Mouse (Mus musculus) neural tube, embryonic 15.5 days (tissue): Measurements from ENCODE around the gene Plxna4. TPM values are rescaled to one million over a fixed set of nuclear protein-coding genes. Genes with fewer than 3 reads are reported as not detected.

ENCODE experiments used
- ATAC-seq: fragments of 200-750 bp; cut with Nextera tagmentation; 2 replicates; pipeline ENCODE4 v1.8.0; 2017; ENCODE audit warnings: mild to moderate bottlenecking, moderate TSS enrichment, moderate library complexity; ENCODE audit not compliant: low FRiP score
- H3K27ac ChIP-seq: fragments of 300-500 bp; sonication (generic); replicated peaks from 2 replicates; pipeline ENCODE4 v1.5.1; 2015; ENCODE audit warnings: mild to moderate bottlenecking, inconsistent platforms
- H3K27me3 ChIP-seq: fragments of 300-500 bp; sonication (generic); replicated peaks from 2 replicates; pipeline ENCODE4 v1.6.1; 2015; ENCODE audit warnings: inconsistent platforms
- H3K36me3 ChIP-seq: fragments of 300-500 bp; sonication (generic); 2 replicates; pipeline ENCODE4 v1.6.1; 2015; ENCODE audit warnings: inconsistent platforms
- H3K4me1 ChIP-seq: fragments of 300-500 bp; sonication (generic); 2 replicates; pipeline ENCODE4 v1.6.1; 2015; ENCODE audit warnings: inconsistent platforms
- H3K4me2 ChIP-seq: fragments of 300-500 bp; sonication (generic); 2 replicates; pipeline ENCODE4 v1.6.1; 2015; ENCODE audit warnings: inconsistent platforms, mild to moderate bottlenecking, moderate library complexity
- H3K4me3 ChIP-seq: fragments of 300-500 bp; sonication (generic); replicated peaks from 2 replicates; pipeline ENCODE4 v1.5.1; 2015; ENCODE audit warnings: mild to moderate bottlenecking, inconsistent platforms
- H3K9ac ChIP-seq: fragments of 300-500 bp; sonication (generic); replicated peaks from 2 replicates; pipeline ENCODE4 v1.6.1; 2015; ENCODE audit warnings: mild to moderate bottlenecking, inconsistent platforms
- H3K9me3 ChIP-seq: fragments of 300-500 bp; sonication (generic); replicated peaks from 2 replicates; pipeline ENCODE4 v1.6.1; 2016; ENCODE audit warnings: inconsistent platforms
- WGBS: fragments of 180-500 bp; shearing (Covaris S2); methylation state at CpG from one replicate; pipeline ENCODE4 v1.1.7; 2015; ENCODE audit warnings: mixed read lengths; 5-methylcytosine and 5-hydroxymethylcytosine counted together
- polyA plus RNA-seq: library from polyadenylated mRNA; unstranded; fragments of >200 nt; fragmentation: Nextera tagmentation; extraction: Ambion mirVana; gene quantifications from 2 replicates; pipeline ENCODE4 v1.2.1, GENCODE M21; 2015

Gene Plxna4
- 12.0 and 14.9 TPM in 2 replicates for polyA plus RNA-seq

DNA sequence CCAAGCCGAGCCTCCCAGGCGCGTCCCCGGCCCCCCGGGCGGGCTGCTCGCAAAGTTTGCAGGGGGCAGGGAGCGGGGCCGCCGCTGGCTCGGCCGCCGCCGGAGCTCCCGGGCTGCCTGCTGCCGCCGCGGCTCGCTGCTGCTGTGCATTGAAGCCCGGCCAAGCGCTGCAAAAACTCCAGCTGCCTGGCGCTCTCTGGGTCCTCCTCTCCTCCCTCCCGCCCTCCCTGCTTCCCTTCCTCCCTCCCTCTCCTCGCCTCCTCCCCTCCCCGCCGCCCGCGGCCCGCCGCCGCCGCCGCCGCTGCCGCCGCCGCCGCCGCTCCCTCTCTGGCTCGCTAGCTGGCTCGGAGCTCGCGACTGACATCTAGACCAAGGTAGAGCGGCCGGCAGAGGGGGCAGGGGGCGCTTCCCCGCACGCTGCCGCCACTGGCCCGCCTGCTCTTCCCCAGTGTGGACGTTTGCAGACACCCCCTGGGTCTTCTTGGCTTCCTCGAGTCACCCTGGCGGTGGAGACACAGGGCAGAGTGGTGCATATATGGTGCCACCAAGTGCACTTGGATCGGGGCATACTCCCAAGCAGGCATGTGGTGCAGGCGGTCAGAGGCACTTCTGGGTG lies at the start of gene Plxna4:
TSS of gene Plxna4 (minus strand) at position 137 of the 616 bp plus-strand sequence.
- no peaks in the 10 kb centered on the region for H3K9me3 ChIP-seq
- under 1% methylated on average over 39 of the region's 55 CpGs for WGBS
- peaks cover 42% of the 10 kb centered on the region for H3K4me1 ChIP-seq
- H3K4me2 ChIP-seq = peak within 1 kb of the TSS; percentile 77
- ATAC-seq = peak; percentile 67
- H3K27ac ChIP-seq = peak within 1 kb of the TSS; percentile 91
- H3K36me3 ChIP-seq = no peaks in the 10 kb centered on the region
- peak within 1 kb of the TSS; percentile 70 for H3K4me3 ChIP-seq
- H3K9ac ChIP-seq = peak within 1 kb of the TSS; percentile 84
- H3K27me3 ChIP-seq = peaks cover 9% of the 10 kb centered on the region

DNA sequence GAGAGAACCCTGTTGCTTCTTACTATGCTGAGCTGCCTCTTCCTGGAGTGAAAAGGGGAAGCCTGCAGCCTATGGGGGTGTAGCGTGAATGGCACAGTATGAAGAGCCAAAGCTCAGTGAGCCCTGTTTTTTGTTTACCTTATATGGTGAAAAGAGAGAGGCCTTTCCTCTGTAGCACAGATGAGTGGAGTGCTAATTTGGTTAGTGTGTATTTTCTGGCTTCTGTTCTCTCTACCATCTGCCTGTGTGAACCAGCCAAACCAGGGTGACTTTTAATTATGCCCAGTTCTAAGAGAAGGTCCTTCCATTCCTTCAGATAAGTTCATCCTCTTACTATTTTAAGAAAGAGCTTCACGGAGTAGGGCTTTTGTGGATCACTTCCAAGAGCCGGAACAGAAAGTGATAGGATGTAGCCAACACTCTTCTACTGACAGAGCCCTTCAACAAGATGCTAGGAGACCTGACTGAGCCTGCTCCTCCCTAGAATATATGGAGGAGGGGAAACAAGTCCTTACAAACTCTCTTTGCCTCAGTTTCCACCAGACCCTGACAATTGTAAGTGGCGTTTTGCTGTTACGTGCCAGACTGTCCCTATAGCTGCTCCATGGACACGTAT lies 49.7 kb upstream of the Plxna4 start:
- 90% methylated on average over 6 of the region's 6 CpGs for WGBS
- Histone ChIP-seq H3K27ac (no peak overlapping the region), H3K4me2 (no peak overlapping the region), H3K9ac (no peak overlapping the region), H3K4me3 (no peak overlapping the region), H3K4me1 (no peaks in the 10 kb centered on the region), H3K9me3 (no peaks in the 10 kb centered on the region), H3K36me3 (no peaks in the 10 kb centered on the region), H3K27me3 (no peaks in the 10 kb centered on the region)
- ATAC-seq = no peak

DNA sequence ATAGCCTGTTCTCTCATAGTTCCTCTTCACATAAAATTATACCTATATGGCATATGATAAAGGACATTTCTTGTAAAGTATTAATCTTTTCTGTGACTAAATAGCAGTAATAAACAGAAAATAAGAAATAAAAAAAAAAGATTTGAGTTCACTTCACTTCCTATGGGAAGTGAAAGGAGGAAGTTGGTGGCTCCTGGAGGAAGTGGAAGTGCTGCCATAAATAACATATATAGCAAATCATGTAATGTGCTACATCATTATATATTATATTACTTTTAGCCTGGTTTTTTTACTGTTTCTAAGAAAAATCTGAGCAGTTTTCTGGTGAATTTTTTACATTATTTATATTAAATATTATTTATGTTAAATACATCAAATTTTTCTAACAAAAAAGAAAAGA lies 22.7 kb upstream of the Plxna4 start:
- H3K4me3 ChIP-seq = no peak overlapping the region
- H3K27me3 ChIP-seq = no peaks in the 10 kb centered on the region
- no peaks in the 10 kb centered on the region for H3K4me1 ChIP-seq
- no peak overlapping the region for H3K9ac ChIP-seq
- no peaks in the 10 kb centered on the region for H3K9me3 ChIP-seq
- H3K36me3 ChIP-seq = no peaks in the 10 kb centered on the region
- H3K27ac ChIP-seq = no peak overlapping the region
- no peak overlapping the region for H3K4me2 ChIP-seq
- no peak for ATAC-seq

DNA sequence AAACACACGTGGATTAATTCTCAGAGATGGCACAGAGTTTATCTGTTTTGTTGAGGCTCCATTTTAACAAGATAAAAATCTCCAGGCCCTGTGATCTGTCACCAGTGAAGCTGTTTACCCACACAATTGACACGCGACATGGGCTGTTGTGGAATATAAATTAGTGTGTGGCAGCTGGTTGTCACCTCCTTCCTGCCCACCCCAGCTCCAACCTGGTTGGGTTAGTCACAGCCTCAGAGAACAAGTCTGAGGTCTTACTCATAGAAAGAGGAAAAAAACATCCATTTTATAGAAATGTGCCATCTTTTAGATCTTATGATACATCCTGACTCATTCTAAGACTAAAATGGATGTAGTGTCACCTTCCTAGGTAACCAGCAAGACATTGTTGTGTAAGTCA lies 18.8 kb upstream of the Plxna4 start:
- Histone ChIP-seq H3K4me2 (no peak overlapping the region), H3K4me3 (no peak overlapping the region), H3K9me3 (no peaks in the 10 kb centered on the region), H3K27me3 (no peaks in the 10 kb centered on the region), H3K9ac (no peak overlapping the region), H3K27ac (no peak overlapping the region), H3K4me1 (no peaks in the 10 kb centered on the region), H3K36me3 (no peaks in the 10 kb centered on the region)
- ATAC-seq = no peak
- 69% methylated on average over 3 of the region's 3 CpGs for WGBS

DNA sequence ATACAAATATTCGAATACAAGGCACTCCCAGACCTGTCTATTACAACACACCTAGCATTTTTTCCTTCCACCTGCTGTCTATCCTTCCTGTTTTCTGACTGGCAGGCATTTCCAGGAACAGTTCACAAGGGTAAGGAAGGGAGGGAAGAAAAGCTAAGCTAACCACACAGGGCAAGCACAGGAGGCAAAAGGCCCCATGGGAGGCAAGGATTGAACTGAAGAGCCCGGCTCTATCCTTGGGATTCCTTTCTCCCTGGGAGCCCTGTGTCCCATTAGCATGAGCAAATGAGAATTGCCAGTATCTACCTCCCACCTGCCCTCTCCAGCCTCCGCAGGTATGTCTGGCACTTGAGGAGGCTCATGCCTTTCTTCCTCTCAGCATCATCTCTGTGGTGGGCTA lies 17.6 kb upstream of the Plxna4 start:
- no peak for ATAC-seq
- Histone ChIP-seq H3K9me3 (no peaks in the 10 kb centered on the region), H3K9ac (no peak overlapping the region), H3K4me1 (no peaks in the 10 kb centered on the region), H3K4me3 (no peak overlapping the region), H3K27ac (no peak overlapping the region), H3K27me3 (no peaks in the 10 kb centered on the region), H3K4me2 (no peak overlapping the region), H3K36me3 (no peaks in the 10 kb centered on the region)
- WGBS = 43% methylated on average over 3 of the region's 3 CpGs

DNA sequence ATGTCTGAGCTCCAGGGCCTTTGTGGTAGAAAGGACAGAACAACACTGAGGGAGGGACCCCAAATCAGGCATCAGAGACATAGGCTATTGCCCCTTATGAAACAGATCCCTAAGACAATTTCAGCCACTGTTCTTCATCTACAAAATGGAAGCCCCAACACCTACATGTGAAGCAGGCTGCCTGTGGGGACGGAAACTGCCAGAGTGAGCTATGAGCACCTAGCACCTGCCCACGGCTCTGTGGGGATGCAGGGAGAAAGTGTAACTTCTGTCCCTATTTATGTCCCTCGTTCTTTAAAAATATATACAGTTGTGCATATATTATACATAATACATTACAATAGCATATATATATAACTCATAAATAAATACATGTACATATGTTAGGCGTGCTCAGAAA lies 16.9 kb upstream of the Plxna4 start:
- Histone ChIP-seq H3K9me3 (no peaks in the 10 kb centered on the region), H3K4me1 (no peaks in the 10 kb centered on the region), H3K4me2 (no peak overlapping the region), H3K27ac (no peak overlapping the region), H3K27me3 (no peaks in the 10 kb centered on the region), H3K4me3 (no peak overlapping the region), H3K9ac (no peak overlapping the region), H3K36me3 (no peaks in the 10 kb centered on the region)
- 90% methylated on average over 4 of the region's 4 CpGs for WGBS
- no peak for ATAC-seq

DNA sequence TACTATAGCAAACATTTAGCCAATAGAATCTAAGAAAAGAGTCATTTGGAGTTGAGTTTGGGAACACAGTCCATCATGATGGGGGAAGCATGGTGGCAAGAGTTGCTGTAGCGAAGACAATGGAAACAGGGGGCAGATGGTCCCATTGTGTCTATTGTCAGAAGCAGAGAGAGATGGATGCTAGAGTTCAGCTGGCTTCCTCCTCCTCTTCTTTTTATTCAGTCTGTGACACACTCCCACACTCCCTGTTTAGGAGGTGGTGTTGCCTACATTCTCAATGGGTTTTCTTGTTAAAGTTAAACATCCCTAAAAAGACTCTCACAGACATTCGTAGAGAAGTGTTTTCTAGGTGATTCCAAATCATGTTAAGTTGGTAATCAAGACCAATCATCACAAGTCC lies 14.1 kb upstream of the Plxna4 start:
- WGBS = 68% methylated on average over 2 of the region's 2 CpGs
- Histone ChIP-seq H3K27me3 (no peaks in the 10 kb centered on the region), H3K4me2 (no peak overlapping the region), H3K4me3 (no peak overlapping the region), H3K9ac (no peak overlapping the region), H3K9me3 (no peaks in the 10 kb centered on the region), H3K36me3 (no peaks in the 10 kb centered on the region), H3K27ac (no peak overlapping the region), H3K4me1 (no peaks in the 10 kb centered on the region)
- ATAC-seq = no peak

DNA sequence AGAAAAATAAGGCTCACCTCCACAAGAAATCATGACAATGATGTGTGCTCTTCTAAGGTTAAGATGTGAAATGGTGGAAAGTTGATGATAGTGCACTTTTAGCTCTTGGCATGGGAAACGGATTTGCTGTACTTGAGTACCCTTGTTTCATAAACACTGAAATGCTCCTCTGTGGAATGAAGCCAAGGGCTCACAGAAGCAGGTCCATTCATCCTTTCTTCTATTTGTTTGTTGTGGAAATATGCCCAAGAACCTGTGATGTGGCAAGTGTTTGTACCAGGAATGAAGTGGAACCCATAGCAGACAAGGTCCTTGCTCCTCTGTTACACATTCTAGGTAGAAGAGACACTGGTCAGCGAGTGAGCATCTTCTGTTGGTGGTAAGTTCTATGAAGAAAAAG lies 13.3 kb upstream of the Plxna4 start:
- no peak overlapping the region for H3K27ac ChIP-seq
- 68% methylated on average over 2 of the region's 2 CpGs for WGBS

DNA sequence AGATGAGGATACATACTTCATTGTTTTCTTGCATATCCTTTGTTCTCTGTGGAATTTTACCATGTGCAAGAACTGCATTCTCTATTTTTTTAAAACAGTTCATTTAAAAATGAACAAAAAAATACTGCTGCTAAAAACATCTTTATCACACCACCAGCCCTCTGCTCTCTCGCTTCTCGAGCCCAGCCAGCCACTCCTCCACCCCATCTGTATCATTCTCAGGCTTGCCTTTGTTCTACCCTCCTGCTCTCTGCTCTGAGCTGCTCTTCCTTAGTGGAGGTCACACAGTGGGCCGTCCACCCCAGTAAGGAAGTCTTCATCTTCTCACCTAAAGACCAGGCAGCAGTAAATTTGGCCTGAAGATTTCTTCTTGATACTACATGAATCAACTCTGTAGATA lies 7.6 kb upstream of the Plxna4 start:
- peaks cover 9% of the 10 kb centered on the region for H3K27me3 ChIP-seq
- no peak overlapping the region for H3K4me3 ChIP-seq
- ATAC-seq = no peak
- H3K27ac ChIP-seq = no peak overlapping the region
- H3K9me3 ChIP-seq = no peaks in the 10 kb centered on the region
- H3K36me3 ChIP-seq = no peaks in the 10 kb centered on the region
- no peaks in the 10 kb centered on the region; the same call in 1 of the 2 replicates for H3K4me1 ChIP-seq
- H3K4me2 ChIP-seq = no peak overlapping the region
- WGBS = 49% methylated on average over 3 of the region's 3 CpGs
- no peak overlapping the region for H3K9ac ChIP-seq

More for the DNA sequence above, 13.3 kb upstream of the Plxna4 start:
- Histone ChIP-seq H3K4me3 (no peak overlapping the region), H3K9ac (no peak overlapping the region), H3K27me3 (no peaks in the 10 kb centered on the region), H3K36me3 (no peaks in the 10 kb centered on the region), H3K9me3 (no peaks in the 10 kb centered on the region), H3K4me2 (no peak overlapping the region), H3K4me1 (no peaks in the 10 kb centered on the region)
- no peak for ATAC-seq

DNA sequence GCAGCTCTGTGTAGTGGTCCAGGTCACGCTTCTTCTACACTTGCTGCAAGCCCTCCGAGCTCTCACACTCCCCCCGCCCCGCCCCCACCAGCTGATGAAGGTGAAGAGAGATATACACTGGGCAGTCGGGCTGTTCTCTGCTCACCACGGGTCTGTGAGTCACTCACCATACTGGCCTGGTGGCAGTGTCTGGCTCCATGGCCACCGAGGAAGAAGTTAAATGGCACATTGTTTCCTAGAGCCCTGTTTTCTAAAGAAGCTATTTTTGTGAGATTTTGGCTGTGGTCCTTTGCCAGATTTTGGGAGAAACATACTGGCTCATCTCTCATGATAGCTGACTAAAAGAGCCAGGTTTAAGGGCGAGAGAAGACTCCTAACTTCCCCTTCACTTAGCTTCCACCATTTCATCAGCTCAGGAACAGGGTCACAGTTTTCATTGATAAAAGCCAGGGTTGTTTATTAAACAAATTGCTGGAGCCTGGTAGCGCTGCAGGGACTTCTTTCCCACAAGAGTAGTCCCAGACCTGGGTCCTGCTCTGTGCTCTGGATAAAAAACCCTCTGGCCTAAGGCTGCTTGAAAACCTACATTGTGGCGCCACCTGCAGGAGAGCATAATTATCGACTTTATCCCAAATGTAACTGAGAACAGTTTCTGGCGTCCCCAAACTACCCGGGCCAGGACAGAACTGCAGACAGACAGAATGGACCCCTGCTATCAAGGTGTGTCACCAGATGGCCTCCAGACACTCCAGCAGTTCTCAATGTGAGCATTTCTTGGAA lies 3.2 kb upstream of the Plxna4 start:
- Histone ChIP-seq H3K4me2 (no peak overlapping the region), H3K27me3 (peaks cover 9% of the 10 kb centered on the region), H3K9ac (no peak overlapping the region), H3K4me1 (peaks cover 14% of the 10 kb centered on the region), H3K27ac (no peak overlapping the region), H3K36me3 (no peaks in the 10 kb centered on the region), H3K9me3 (no peaks in the 10 kb centered on the region), H3K4me3 (no peak overlapping the region)
- ATAC-seq = no peak
- 37% methylated on average over 13 of the region's 13 CpGs for WGBS

DNA sequence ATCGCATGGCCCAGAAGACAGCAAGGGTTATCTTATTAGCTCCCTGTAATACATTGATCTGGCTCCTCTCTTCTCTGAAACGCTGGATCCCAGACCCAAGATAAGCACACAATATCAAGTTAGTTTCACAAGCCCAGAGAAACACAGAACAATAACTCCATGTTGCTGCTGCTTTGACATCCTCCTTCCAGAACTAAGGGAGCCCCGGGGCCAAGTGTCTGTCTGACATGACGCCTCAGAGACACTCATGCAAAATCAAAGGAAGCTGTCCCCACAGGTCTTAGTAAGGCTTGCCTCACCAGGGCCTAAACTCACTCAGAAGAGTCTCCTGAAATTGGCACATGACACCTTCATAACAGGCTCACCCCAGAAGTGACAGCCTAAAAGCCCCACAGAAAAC lies 1.6 kb upstream of the Plxna4 start:
- WGBS = 78% methylated on average over 4 of the region's 4 CpGs
- H3K27ac ChIP-seq = no peak overlapping the region

More for the DNA sequence above, 1.6 kb upstream of the Plxna4 start:
- no peak overlapping the region for H3K4me2 ChIP-seq
- no peaks in the 10 kb centered on the region for H3K36me3 ChIP-seq
- H3K9me3 ChIP-seq = no peaks in the 10 kb centered on the region
- peaks cover 27% of the 10 kb centered on the region for H3K4me1 ChIP-seq
- peaks cover 9% of the 10 kb centered on the region for H3K27me3 ChIP-seq
- no peak overlapping the region for H3K9ac ChIP-seq
- no peak for ATAC-seq
- no peak overlapping the region for H3K4me3 ChIP-seq
